Mouse (Mus musculus) brain, embryonic 14.5 days (tissue): ENCODE measurements around the gene Dock9. TPM values are rescaled to one million over a fixed set of nuclear protein-coding genes. Genes with fewer than 3 reads are reported as not detected.

Experiments
- DNase-seq: peaks from one replicate; pipeline ENCODE4 v3.0.0-alpha.2; 2011; ENCODE audit warnings: low read depth
- CTCF ChIP-seq: fragments of 200-500 bp; IDR thresholded peaks from 2 replicates; pipeline ENCODE4 v1.5.1; 2012; ENCODE audit warnings: inconsistent platforms, mild to moderate bottlenecking, moderate library complexity, borderline replicate concordance; ENCODE audit not compliant: insufficient read depth, insufficient read length; ENCODE audit errors: extremely low read depth
- POLR2A ChIP-seq: fragments of 200-500 bp; IDR thresholded peaks from 2 replicates; pipeline ENCODE4 v1.6.1; 2012; ENCODE audit warnings: mild to moderate bottlenecking, inconsistent platforms, borderline replicate concordance; ENCODE audit not compliant: poor library complexity, insufficient read depth, insufficient read length, severe bottlenecking; ENCODE audit errors: extremely low read depth
- polyA plus RNA-seq: library from polyadenylated mRNA; depleted of rRNA; stranded (reverse); fragments of >200 nt; gene quantifications from 2 replicates; pipeline ENCODE4 v1.2.3, GENCODE M21; 2012

Gene Dock9
- polyA plus RNA-seq, 1 experiment: 30.3 TPM

- TF ChIP-seq POLR2A (no peak), CTCF (no peak)
- no peak for DNase-seq
Observed at GRCm38 (mm10) chr14:121565930-121566329, 231.7 kb downstream of the Dock9 start.

GRCm38 (mm10) chr14:121564656-121565055, 233.0 kb downstream of the Dock9 start:
- TF ChIP-seq POLR2A: no peak
- DNase-seq: peak; percentile 85

- TF ChIP-seq CTCF (no peak), POLR2A (no peak)
- no peak for DNase-seq
Observed at GRCm38 (mm10) chr14:121563954-121564353, 233.7 kb downstream of the Dock9 start.

- DNase-seq: no peak
- no peak for TF ChIP-seq CTCF
Observed at GRCm38 (mm10) chr14:121559026-121559425, 238.6 kb downstream of the Dock9 start.

GRCm38 (mm10) chr14:121556401-121557315, 241.0 kb downstream of the Dock9 start:
- peak; percentile 19 for DNase-seq
- no peak for TF ChIP-seq CTCF
- no peak for TF ChIP-seq POLR2A

- no peak for DNase-seq
- TF ChIP-seq POLR2A (no peak), CTCF (no peak)
Observed at GRCm38 (mm10) chr14:121553785-121554184, 243.9 kb downstream of the Dock9 start.

- TF ChIP-seq CTCF: no peak
- no peak for TF ChIP-seq POLR2A
- no peak for DNase-seq
Observed at GRCm38 (mm10) chr14:121552586-121552985, 245.1 kb downstream of the Dock9 start.

- TF ChIP-seq POLR2A (no peak), CTCF (no peak)
- no peak for DNase-seq
Observed at GRCm38 (mm10) chr14:121549834-121550233, 247.8 kb downstream of the Dock9 start.

GRCm38 (mm10) chr14:121547745-121548144, 249.9 kb downstream of the Dock9 start:
- DNase-seq: peak; percentile 10
- TF ChIP-seq CTCF (no peak), POLR2A (no peak)

- no peak for TF ChIP-seq POLR2A
- TF ChIP-seq CTCF: no peak
- no peak for DNase-seq
Observed at GRCm38 (mm10) chr14:121546621-121547020, 251.0 kb downstream of the Dock9 start.

GRCm38 (mm10) chr14:121545551-121546331, 251.9 kb downstream of the Dock9 start:
- TF ChIP-seq CTCF (no peak), POLR2A (no peak)
- DNase-seq: no peak

GRCm38 (mm10) chr14:121541262-121541661, 256.4 kb downstream of the Dock9 start:
- DNase-seq: no peak
- TF ChIP-seq CTCF (no peak), POLR2A (no peak)

- no peak for TF ChIP-seq CTCF
- TF ChIP-seq POLR2A: no peak
Observed at GRCm38 (mm10) chr14:121534501-121534900, 263.1 kb downstream of the Dock9 start.

More at GRCm38 (mm10) chr14:121534501-121534900, 263.1 kb downstream of the Dock9 start:
- DNase-seq: no peak
